Mouse (Mus musculus) fibroblast of lung, adult 2 months (primary cell): ENCODE measurements around the gene 2310022A10Rik.

Experiments
- DNase-seq: peaks from one replicate; pipeline ENCODE4 v3.0.0-alpha.2; 2011; ENCODE audit warnings: low read depth

2310022A10Rik gene

DNA sequence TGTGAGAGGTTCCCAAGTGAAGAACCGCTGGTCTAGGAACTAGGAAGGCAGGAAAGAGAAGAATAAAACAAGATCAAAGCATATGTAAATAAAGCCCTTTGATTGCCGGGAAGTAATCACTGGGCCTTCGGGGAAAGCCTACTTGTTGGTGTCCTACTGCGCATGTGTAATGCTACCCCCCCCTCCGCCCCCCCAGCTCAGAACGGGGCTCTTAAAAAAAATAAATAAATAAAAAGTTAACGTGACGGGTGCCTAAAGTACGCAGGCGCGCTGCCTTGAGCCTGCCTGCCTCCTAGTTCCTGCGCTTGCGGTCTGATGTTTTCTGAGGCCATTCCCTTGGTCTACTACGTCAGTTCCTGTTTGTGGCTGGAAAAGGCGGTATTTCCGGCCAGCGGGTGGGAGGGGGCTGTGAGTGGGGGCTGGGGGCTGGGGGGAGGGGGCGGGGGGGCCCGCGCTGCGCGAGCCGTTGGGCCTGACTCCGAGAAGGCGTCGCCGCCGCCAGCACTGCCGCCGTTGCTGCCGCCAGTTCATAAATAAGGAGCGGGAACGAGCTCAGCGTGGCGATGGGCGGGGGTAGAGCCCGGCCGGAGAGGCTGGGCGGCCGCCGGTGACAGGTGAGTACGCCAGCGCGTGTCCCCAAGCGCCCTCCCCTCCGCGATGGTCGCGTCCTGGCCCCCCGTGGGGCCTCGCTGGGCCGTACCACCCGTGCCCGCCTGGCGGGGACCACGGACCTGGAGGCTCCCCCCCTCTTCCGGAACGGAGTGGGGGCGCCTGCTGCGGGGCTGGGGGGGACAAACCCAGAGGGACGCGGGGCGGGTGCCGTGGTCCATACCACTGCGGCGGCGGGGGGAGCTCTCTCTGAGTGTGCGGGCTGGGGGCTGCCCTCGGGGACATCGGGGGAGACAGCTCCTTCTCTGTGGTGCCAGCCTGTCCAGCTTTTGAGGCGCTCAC lies 38.5 kb downstream of the 2310022A10Rik start, which contains the start of gene Akt2:
TSS of gene Akt2 (plus strand) at position 287 of the 951 bp plus-strand sequence.
- peak; percentile 93 for DNase-seq

DNA sequence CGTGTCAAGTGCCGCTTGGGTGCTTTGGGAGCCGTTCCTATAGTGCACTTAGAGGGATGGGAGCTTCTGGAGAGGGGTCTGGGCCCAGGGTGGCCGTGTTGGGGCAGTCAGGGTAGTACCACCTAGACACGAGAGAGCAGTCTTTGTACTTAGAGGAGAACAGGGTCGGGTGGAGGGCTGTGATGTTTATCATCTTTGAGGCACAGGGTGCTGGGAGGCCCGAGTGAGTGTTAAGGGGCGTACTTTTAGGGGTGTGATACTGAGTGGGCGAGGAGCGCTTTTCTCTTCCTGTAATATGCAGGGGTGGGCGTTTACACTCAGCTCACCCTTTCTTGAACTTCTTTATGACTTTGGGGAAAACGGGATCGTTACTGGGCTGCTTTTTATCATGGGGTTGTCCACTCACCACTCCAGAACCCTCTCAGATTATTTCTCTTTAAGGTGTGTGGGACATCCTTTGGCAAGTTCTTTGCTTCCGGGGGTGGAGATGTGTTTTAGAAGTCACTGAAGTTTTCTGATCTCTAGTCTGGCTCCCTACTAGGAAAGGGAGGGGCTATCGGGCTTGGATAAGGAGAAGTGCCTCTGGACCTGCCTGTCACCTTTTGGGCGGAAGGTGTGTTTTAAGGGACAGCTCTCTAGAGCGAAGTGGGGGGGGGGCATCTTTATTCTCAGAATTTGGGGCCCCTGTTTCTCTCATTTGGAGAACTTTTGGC lies 39.3 kb downstream of the 2310022A10Rik start:
- no peak for DNase-seq

GRCm38 (mm10) chr7:27592934-27593645 lies 40.1 kb downstream of the 2310022A10Rik start:
- DNase-seq = no peak

DNA sequence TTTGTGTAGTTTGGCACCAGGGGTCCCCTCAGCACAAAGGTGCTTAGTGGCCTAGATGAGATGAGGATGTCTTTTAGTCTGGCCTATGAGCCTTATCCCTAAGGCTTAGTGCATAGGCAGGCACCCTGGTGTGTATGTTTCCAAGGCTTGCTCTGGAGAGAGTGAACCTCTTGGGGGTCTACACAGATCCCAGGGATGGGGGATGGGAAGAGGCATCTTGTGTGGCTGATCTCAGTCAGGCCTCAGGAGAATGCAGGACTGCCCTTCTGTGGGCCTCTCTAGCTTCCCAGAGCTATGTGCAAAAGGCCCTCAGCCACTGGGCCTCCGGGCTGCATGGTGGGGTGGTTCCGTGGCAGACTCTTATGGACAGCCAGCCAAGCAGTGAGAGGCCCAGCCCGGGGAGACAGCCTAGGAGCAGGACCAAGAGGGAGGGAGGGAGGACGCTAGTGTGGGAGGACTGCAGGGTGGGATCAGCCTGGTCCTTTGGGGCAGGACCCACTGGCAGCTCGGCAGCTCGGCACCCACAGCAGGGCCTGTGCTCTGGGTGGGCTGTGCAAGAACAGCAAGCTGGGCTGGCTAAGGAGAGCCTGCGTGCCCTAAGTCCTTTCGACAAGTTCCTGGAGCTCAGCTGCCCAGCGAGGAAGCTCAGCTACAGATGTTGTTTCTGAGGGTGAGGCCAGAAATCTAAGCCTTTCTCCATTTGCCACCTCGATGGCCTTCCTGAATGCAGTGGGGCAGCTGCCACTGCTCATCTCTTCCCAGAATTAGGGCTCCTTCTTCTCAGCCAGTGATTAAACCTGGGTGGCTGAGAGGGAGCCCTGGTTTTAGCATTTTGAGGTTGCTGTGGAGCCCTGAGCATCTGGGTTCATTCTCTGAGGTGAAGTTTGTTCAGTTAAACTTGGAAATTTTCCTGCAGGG lies 43.8 kb downstream of the 2310022A10Rik start:
- no peak for DNase-seq

DNA sequence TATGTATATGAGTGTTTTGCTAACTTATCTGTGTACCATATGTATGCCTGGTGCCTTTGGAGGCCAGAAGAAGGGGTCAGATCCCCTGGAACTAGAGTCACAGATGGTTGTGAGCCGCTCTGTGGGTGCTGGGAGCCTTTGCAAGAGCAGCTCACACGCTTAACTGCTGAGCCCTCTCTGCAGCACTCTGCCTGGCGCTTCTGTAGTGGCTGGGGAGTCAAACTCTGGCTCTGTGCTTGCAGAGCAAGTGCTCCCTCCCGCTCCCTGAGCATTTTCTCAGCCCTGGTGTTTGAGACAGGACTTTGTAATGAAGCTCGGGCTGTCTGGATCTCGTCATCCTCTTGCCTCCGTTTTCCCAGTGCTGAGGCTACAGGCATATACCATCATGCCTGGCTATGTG lies 45.0 kb downstream of the 2310022A10Rik start:
- no peak for DNase-seq

GRCm38 (mm10) chr7:27601628-27602027 lies 48.6 kb downstream of the 2310022A10Rik start:
- DNase-seq = no peak

- DNase-seq = no peak
Observed at GRCm38 (mm10) chr7:27602161-27602560, 49.1 kb downstream of the 2310022A10Rik start.

- DNase-seq = no peak
Observed at GRCm38 (mm10) chr7:27602835-27603234, 49.8 kb downstream of the 2310022A10Rik start.

GRCm38 (mm10) chr7:27604661-27605348 lies 51.8 kb downstream of the 2310022A10Rik start:
- no peak for DNase-seq

GRCm38 (mm10) chr7:27605499-27606285 lies 52.7 kb downstream of the 2310022A10Rik start:
- DNase-seq = no peak

GRCm38 (mm10) chr7:27606481-27607254 lies 53.6 kb downstream of the 2310022A10Rik start:
- DNase-seq = no peak

GRCm38 (mm10) chr7:27607580-27607979 lies 54.5 kb downstream of the 2310022A10Rik start:
- DNase-seq = peak; percentile 28

DNA sequence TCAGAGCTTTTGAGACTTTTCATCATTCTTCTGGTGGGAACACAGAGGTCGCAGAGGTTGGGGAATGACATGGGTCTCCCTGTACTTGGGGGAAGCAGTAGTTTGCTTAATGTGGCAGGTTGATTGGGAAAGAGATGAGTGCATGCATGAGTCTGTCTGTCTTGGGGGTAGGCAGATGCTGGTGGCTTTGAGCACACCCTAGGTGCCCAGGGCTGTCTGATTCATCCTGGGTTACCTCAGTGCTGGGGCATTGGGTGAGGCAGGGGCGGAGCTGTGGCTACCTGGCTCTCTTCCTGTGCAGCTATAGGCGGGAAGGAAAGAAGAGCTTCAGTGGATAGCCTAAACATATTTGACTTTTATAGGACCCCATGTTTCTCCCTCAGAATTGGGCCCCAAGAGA lies 55.1 kb downstream of the 2310022A10Rik start:
- no peak for DNase-seq

GRCm38 (mm10) chr7:27609285-27609684 lies 56.3 kb downstream of the 2310022A10Rik start:
- no peak for DNase-seq

- no peak for DNase-seq
Observed at GRCm38 (mm10) chr7:27609688-27610087, 56.7 kb downstream of the 2310022A10Rik start.

- DNase-seq = no peak
Observed at GRCm38 (mm10) chr7:27610370-27610769, 57.3 kb downstream of the 2310022A10Rik start.

DNA sequence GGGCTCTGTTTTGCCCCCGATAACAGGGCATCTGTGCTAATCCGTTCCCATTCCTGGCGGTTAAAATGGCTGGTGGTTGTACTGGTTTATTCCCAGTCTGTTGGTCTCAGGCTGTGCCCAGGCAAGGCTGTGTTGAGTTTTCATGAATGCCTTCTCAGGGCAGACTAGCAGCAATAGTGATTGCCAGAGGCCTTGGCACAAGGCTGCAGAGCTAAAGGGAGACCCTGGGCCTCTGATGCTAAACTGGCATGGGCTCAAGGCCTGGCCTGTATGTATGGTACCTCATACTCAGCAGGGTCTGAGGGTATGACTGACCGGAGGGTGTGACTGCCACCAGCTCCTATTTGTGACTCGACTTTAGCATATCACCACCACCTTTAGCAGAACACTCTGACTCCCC lies 57.8 kb downstream of the 2310022A10Rik start:
- DNase-seq = no peak

- DNase-seq = no peak
Observed at GRCm38 (mm10) chr7:27612940-27613339, 59.9 kb downstream of the 2310022A10Rik start.
